Mouse (Mus musculus): ENCODE results near the gene Becn1.

Becn1 gene

DNA sequence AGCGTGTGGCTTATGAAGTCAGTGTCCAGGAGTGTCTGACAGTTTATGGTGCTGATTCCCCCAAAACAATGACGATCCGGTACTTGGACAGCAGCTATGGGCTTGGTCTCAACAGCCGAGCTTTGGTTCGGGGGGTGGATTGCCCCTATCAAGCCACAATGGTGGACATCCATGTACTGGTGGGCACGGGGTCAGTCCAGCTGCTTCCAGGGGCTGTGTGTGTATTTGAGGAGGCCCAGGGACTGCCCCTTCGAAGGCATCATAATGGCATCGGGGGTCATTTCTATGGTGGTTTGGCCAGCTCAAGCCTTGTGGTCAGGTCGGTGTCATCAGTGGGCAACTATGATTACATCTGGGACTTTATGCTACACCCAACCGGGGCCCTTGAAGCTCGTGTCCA is 24.1 kb upstream of the Becn1 start:
- no peak for TF ChIP-seq GATA4 (IDR thresholded peaks at IDR 0.05; ENCODE audit: insufficient replicate concordance, low read length)

- no peak for TF ChIP-seq GATA4 (IDR thresholded peaks at IDR 0.05; ENCODE audit: insufficient replicate concordance, low read length)
Observed at GRCm38 (mm10) chr11:101324763-101325162, 22.7 kb upstream of the Becn1 start, which contains the start of gene Aoc2. Gene Aoc2, plus strand, starts transcription at chr11:101325063.

GRCm38 (mm10) chr11:101323609-101324008 is 21.5 kb upstream of the Becn1 start:
- TF ChIP-seq GATA4 (IDR thresholded peaks at IDR 0.05; ENCODE audit: insufficient replicate concordance, low read length), result no peak

GRCm38 (mm10) chr11:101316501-101316917 is 14.4 kb upstream of the Becn1 start:
- TF ChIP-seq GATA4 (IDR thresholded peaks at IDR 0.05; ENCODE audit: insufficient replicate concordance, low read length), result no peak

DNA sequence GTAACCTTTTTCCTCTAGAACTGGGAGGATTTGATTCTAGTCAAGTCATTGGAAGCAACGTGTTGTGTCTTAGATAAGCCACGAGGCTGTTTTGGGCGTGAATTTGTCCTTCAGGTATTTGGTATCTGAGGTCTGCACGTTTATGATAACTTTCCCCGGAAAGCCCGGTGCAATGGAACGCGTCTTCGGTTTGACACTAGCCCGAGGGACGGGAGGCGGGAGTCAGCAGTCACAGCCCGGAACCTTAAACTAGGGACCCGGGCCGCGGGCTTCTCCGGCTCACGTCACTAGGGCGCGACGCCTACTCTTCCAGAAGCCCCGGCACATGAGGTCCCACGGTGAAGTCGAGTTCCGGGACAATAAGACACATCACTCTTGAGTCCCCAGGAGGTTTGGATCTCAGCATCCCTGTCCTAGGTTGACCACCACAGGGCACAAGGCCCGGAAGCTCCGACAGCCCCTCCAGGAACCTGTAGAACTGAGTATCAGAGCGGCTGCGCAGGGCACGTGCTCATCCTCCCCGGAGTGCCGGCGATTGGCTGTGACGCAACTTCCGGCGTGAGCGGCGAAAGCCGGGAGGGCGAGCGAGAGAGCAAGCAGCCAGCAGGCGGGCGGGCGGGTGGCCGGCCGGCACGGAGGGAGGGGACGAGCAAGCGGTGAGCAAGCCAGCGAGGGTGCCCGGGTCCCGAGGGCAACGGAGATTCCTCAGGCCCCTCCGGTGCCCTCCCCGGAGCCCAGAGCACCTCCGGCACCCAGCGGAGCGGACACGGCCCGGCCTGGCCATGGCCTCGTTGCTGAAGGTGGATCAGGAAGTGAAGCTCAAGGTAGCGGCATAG is 13.8 kb upstream of the Becn1 start, which contains the start of gene Psme3:
TSS of gene Psme3 (plus strand) at position 549 of the 836 bp plus-strand sequence.
- peak; percentile 19; the same call in 1 of the 2 replicates for TF ChIP-seq GATA4 (IDR thresholded peaks at IDR 0.05; ENCODE audit: insufficient replicate concordance, low read length)

DNA sequence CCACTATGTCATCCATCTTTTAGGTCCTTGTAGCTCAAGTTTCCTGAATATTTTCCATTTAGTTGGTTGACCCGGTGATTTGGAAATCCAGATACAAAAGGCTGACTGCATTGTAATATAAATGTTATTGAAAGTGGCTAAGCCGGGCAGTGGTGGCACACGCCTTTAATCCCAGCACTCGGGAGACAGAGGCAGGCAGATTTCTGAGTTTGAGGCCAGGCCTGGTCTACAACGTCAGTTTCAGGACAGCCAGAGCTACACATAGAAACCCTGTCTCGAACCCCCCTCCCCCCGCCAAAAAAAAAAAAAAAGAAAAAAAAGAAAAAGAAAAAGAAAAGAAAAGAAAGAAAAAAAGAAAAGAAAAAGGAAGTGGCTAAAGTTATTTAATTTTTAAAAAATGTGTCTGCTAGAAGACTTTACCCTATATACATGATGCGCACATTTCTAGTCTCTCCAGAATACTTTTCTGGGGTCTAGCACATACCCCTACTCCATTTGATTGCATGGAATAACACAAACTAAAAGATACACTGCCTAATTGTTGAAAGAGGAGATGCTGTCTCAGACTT is 13.1 kb upstream of the Becn1 start:
- no peak for TF ChIP-seq GATA4 (IDR thresholded peaks at IDR 0.05; ENCODE audit: insufficient replicate concordance, low read length)

GRCm38 (mm10) chr11:101314567-101314966 is 12.5 kb upstream of the Becn1 start:
- no peak for TF ChIP-seq GATA4 (IDR thresholded peaks at IDR 0.05; ENCODE audit: insufficient replicate concordance, low read length)

GRCm38 (mm10) chr11:101312150-101312549 is 10.1 kb upstream of the Becn1 start:
- no peak for TF ChIP-seq GATA4 (IDR thresholded peaks at IDR 0.05; ENCODE audit: insufficient replicate concordance, low read length)

DNA sequence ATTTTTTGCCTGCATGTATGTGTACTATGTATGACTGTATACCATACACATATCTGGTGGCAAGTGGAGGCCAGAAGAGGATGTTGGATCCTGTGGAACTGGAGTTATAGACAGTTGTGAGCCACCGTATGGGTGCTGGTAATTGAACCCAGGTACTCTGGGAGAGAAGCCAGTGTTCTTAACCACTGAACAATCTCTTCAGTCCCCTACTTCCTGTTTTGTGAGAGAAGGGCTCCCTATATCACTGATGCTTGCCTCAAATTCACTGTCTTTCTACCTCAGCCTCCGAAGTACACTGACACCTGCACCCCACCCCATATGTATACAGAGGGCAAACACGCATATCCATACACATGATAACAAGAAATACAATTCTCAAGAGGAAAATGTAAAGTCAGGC is 9.0 kb upstream of the Becn1 start:
- TF ChIP-seq GATA4 (IDR thresholded peaks at IDR 0.05; ENCODE audit: insufficient replicate concordance, low read length), result no peak

DNA sequence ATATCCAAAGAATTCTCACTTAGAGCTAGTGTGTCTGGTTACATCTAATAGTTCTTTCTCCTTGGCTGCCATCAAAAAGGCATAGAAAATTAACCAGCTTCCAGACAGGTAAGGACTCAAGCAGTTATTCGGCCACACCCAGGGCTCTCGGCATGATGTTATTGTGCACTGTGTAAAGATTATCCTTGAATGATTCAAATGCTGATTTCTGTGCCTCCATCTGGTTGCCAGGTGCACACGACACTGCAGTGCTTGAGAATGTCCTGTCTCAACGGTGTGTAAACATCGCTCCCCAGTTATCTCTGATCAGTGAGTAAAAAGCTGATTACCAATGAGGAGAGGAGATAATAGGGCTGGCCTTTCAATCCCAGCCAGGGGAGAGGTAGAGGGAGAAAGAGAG is 5.7 kb upstream of the Becn1 start:
- TF ChIP-seq GATA4 (IDR thresholded peaks at IDR 0.05; ENCODE audit: insufficient replicate concordance, low read length), result no peak

GRCm38 (mm10) chr11:101301299-101302003 is 635 bp downstream of the Becn1 start:
- TF ChIP-seq GATA4 (IDR thresholded peaks at IDR 0.05; ENCODE audit: insufficient replicate concordance, low read length), result no peak

- no peak for TF ChIP-seq GATA4 (IDR thresholded peaks at IDR 0.05; ENCODE audit: insufficient replicate concordance, low read length)
Observed at GRCm38 (mm10) chr11:101300881-101301280, 1.2 kb downstream of the Becn1 start.

DNA sequence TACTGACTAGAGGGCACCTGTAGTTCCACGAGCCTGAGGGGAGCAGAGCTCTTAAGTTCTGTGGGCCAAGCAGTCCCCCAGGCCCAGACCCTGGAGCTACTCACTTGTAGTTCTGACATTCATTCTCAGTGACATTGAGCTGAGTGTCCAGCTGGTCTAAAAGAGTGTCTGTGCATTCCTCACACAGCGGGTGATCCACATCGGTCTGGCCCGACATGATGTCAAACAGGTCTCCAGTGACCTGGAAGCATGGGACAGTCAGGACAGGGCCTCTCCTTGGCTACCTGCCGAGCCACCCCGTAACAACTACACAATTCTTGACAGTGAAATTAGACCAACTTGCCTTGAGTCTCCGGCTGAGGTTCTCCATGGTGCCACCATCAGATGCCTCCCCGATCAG is 6.9 kb downstream of the Becn1 start:
- TF ChIP-seq GATA4 (IDR thresholded peaks at IDR 0.05; ENCODE audit: insufficient replicate concordance, low read length), result no peak

- no peak for TF ChIP-seq GATA4 (IDR thresholded peaks at IDR 0.05; ENCODE audit: insufficient replicate concordance, low read length)
Observed at GRCm38 (mm10) chr11:101291231-101291630, 10.9 kb downstream of the Becn1 start.

DNA sequence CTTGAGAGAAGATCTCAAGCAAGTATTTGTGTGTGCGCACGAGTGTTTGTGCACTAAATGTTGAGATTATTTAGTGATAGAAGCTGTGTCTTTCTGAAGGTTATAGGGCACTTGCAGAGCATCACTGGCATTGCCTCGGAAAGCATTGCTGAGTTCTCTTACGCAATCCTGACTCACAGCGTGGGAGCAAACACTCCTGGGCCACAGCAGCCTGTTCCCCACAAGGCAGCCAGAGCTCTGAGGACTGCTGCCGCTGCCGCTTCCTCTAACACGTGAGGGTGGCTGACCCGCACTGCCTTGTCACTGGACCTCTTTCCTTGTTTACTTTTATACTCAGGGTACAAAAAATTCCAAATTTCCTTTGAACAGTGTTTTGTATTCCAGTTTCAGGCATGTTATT is 14.8 kb downstream of the Becn1 start:
- TF ChIP-seq GATA4 (IDR thresholded peaks at IDR 0.05; ENCODE audit: insufficient replicate concordance, low read length), result no peak

DNA sequence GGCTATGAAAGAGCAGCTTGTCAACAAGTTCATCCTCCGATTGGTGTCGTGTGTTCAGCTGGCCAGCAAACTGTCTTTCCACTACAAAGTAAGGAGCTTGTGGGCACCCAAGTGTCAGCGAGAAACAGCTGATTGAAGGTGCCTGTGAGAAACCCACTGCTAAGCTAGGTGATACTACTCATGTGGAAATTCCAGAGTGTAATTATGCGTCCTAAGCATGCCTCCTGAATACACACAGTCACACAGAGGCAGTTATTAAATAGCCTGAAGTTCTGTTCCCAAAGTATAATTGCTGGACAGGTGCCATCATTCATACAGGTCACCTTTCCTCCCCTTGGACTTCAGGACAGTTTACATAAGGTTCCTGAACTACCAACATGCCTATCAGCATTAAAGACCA is 18.3 kb downstream of the Becn1 start:
- TF ChIP-seq GATA4 (IDR thresholded peaks at IDR 0.05; ENCODE audit: insufficient replicate concordance, low read length), result no peak
